Mouse (Mus musculus) stomach, postnatal 0 days (tissue): Measurements from ENCODE around the gene Rnd1. TPM values are rescaled to one million over a fixed set of nuclear protein-coding genes. Genes with fewer than 3 reads are reported as not detected.

ENCODE experiments used
- ATAC-seq: fragments of 200-750 bp; cut with Nextera tagmentation; 2 replicates; pipeline ENCODE4 v1.8.0; 2017; ENCODE audit not compliant: low FRiP score, low TSS enrichment
- DNase-seq: peaks from one replicate; pipeline ENCODE4 v3.0.0-alpha.2; 2016; ENCODE audit warnings: low spot score
- H3K27ac ChIP-seq: fragments of 300-500 bp; sonication (generic); replicated peaks from 2 replicates; pipeline ENCODE4 v1.5.1; 2014; ENCODE audit warnings: mild to moderate bottlenecking, control low read depth
- H3K27me3 ChIP-seq: fragments of 300-500 bp; sonication (generic); 2 replicates; pipeline ENCODE4 v1.6.1; 2014; ENCODE audit warnings: low read length; ENCODE audit not compliant: control insufficient read depth, insufficient read depth
- H3K36me3 ChIP-seq: fragments of 300-500 bp; sonication (generic); 2 replicates; pipeline ENCODE4 v1.6.1; 2014; ENCODE audit warnings: low read length, mixed read lengths; ENCODE audit not compliant: control insufficient read depth, insufficient read depth
- H3K4me1 ChIP-seq: fragments of 300-500 bp; sonication (generic); replicated peaks from 2 replicates; pipeline ENCODE4 v1.6.1; 2014; ENCODE audit warnings: antibody characterized with exemption; ENCODE audit not compliant: control insufficient read depth, insufficient read depth
- H3K4me2 ChIP-seq: fragments of 300-500 bp; sonication (generic); replicated peaks from 2 replicates; pipeline ENCODE4 v1.6.1; 2014; ENCODE audit warnings: low read depth, mild to moderate bottlenecking, control low read depth, moderate library complexity
- H3K4me3 ChIP-seq: fragments of 300-500 bp; sonication (generic); 2 replicates; pipeline ENCODE4 v1.5.1; 2014; ENCODE audit warnings: low read depth, low read length, control low read depth
- H3K9ac ChIP-seq: fragments of 300-500 bp; sonication (generic); 2 replicates; pipeline ENCODE4 v1.6.1; 2014; ENCODE audit warnings: mild to moderate bottlenecking, low read length, control low read depth, mixed read lengths
- H3K9me3 ChIP-seq: fragments of 300-500 bp; sonication (generic); 2 replicates; pipeline ENCODE4 v1.6.1; 2016; ENCODE audit warnings: low read length; ENCODE audit not compliant: control insufficient read depth
- CTCF ChIP-seq: IDR thresholded peaks from 2 replicates; pipeline ENCODE4 v1.5.1; 2016; ENCODE audit warnings: antibody characterized with exemption, low read depth, mild to moderate bottlenecking, moderate library complexity
- EP300 ChIP-seq: optimal IDR thresholded peaks from 2 replicates; pipeline ENCODE3; 2016; ENCODE audit warnings: antibody characterized with exemption
- WGBS: fragments of 180-500 bp; shearing (Covaris S2); extraction: QIAGEN DNeasy Blood & Tissue Kit; methylation state at CpG from one replicate; pipeline ENCODE4 v1.1.7; 2014; 5-methylcytosine and 5-hydroxymethylcytosine counted together
- polyA plus RNA-seq: library from polyadenylated mRNA; unstranded; fragments of >200 nt; fragmentation: Nextera tagmentation; extraction: Ambion mirVana; gene quantifications from 2 replicates; pipeline ENCODE4 v1.2.1, GENCODE M21; 2015

The Rnd1 gene
- polyA plus RNA-seq, 1 experiment from 2014 or later, result 0.35 TPM

DNA sequence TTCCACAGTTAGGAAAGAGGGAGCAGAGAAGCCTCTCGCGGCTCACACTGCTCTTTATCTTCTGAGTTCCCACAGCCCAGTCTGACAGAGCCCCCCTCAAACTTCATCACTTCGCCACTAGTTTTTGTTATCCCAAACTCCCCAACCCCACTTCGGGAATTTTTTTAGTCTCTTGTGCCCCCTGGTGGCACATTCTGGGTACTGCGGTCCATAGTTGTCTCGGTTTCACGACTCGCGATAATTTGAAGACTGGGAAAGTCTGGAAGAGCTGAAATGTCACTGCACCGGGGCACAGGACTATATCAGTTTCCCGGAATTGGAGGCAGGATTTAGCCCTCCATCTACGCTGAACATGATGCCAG lies 60.1 kb downstream of the Rnd1 start:
- no peak overlapping the region for H3K9ac ChIP-seq
- no peak overlapping the region for H3K4me2 ChIP-seq
- no peaks in the 10 kb centered on the region for H3K9me3 ChIP-seq
- WGBS, result 0% methylated on average over 12 of the region's 12 CpGs
- DNase-seq, result peak; percentile 85
- no peak overlapping the region for H3K4me3 ChIP-seq
- H3K27me3 ChIP-seq, result no peaks in the 10 kb centered on the region
- ATAC-seq, result peak; percentile 43
- H3K4me1 ChIP-seq, result no peaks in the 10 kb centered on the region; the same call in 1 of the 2 replicates
- no peaks in the 10 kb centered on the region for H3K36me3 ChIP-seq
- H3K27ac ChIP-seq, result no peak overlapping the region
- TF ChIP-seq EP300 (no peak), CTCF (peak; percentile 91)

- H3K4me3 ChIP-seq, result no peak overlapping the region
- ATAC-seq, result peak; percentile 76
- no peaks in the 10 kb centered on the region; the same call in 1 of the 2 replicates for H3K4me1 ChIP-seq
- no peaks in the 10 kb centered on the region for H3K27me3 ChIP-seq
- no peak overlapping the region for H3K4me2 ChIP-seq
- H3K9ac ChIP-seq, result no peak overlapping the region
- TF ChIP-seq EP300 (no peak), CTCF (no peak)
- WGBS, result 40% methylated on average over 20 of the region's 20 CpGs
- H3K36me3 ChIP-seq, result no peaks in the 10 kb centered on the region
- H3K9me3 ChIP-seq, result no peaks in the 10 kb centered on the region
- H3K27ac ChIP-seq, result no peak overlapping the region
- DNase-seq, result peak; percentile 44
Observed at GRCm38 (mm10) chr15:98616362-98617175, 60.7 kb downstream of the Rnd1 start.

- H3K4me1 ChIP-seq, result no peaks in the 10 kb centered on the region; the same call in 1 of the 2 replicates
- H3K4me3 ChIP-seq, result no peak overlapping the region
- H3K4me2 ChIP-seq, result no peak overlapping the region
- H3K27me3 ChIP-seq, result no peaks in the 10 kb centered on the region
- ATAC-seq (no peak), DNase-seq (peak; percentile 14)
- no peak overlapping the region for H3K9ac ChIP-seq
- 71% methylated on average over 6 of the region's 6 CpGs for WGBS
- no peaks in the 10 kb centered on the region for H3K9me3 ChIP-seq
- no peak overlapping the region for H3K27ac ChIP-seq
- no peaks in the 10 kb centered on the region for H3K36me3 ChIP-seq
- TF ChIP-seq CTCF, result no peak
- no peak for TF ChIP-seq EP300
Observed at GRCm38 (mm10) chr15:98615751-98616150, 61.5 kb downstream of the Rnd1 start.

GRCm38 (mm10) chr15:98614971-98615370 lies 62.3 kb downstream of the Rnd1 start:
- H3K4me2 ChIP-seq, result no peak overlapping the region
- H3K4me3 ChIP-seq, result no peak overlapping the region
- TF ChIP-seq CTCF, result peak; percentile 11; the same call in 1 of the 2 replicates
- no peak for TF ChIP-seq EP300
- peak overlapping the region; percentile 5; the same call in 1 of the 2 replicates for H3K27ac ChIP-seq
- H3K9me3 ChIP-seq, result no peaks in the 10 kb centered on the region
- no peaks in the 10 kb centered on the region; the same call in 1 of the 2 replicates for H3K4me1 ChIP-seq
- ATAC-seq, result peak; percentile 25; the same call in 1 of the 2 replicates
- H3K27me3 ChIP-seq, result no peaks in the 10 kb centered on the region
- no peak overlapping the region; the same call in 1 of the 2 replicates for H3K9ac ChIP-seq
- no peak for DNase-seq
- 55% methylated on average over 6 of the region's 6 CpGs for WGBS
- no peaks in the 10 kb centered on the region for H3K36me3 ChIP-seq

DNA sequence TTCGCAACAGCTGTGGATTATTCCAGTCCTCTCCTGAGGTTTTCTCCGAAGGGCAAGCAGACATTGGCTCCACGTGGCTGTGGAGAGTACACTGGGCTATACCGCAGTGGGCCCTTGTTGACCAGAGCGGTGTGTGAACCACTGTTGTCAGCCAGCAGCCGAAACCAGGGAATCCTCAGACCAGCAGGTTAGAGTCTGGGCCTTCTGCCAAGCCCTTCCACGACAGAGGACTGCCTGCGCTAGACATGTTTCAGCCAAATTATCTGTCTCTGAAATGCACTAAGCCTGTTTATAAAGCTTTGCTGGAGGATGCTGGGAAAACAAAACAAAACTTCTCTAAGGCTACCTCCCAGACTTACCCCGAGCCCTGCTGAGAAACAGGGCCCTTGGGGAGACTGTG lies 62.7 kb downstream of the Rnd1 start:
- H3K27ac ChIP-seq, result no peak overlapping the region; the same call in 1 of the 2 replicates
- ATAC-seq (no peak), DNase-seq (no peak)
- 41% methylated on average over 9 of the region's 9 CpGs for WGBS
- no peaks in the 10 kb centered on the region for H3K27me3 ChIP-seq
- no peaks in the 10 kb centered on the region; the same call in 1 of the 2 replicates for H3K4me1 ChIP-seq
- H3K4me3 ChIP-seq, result no peak overlapping the region
- no peak overlapping the region for H3K4me2 ChIP-seq
- H3K9me3 ChIP-seq, result no peaks in the 10 kb centered on the region
- H3K9ac ChIP-seq, result peak overlapping the region; percentile 43; the same call in 1 of the 2 replicates
- no peaks in the 10 kb centered on the region for H3K36me3 ChIP-seq
- no peak for TF ChIP-seq CTCF
- TF ChIP-seq EP300, result no peak

Other genes starting within 250 kb of the Rnd1 start
- gene Olfr282, start 246.2 kb downstream of the Rnd1 start, polyA plus RNA-seq, result not detected in 2 replicates
- not detected in 2 replicates for gene Olfr281, start 224.9 kb downstream of the Rnd1 start, polyA plus RNA-seq
- gene OR5BS1P, start 207.6 kb downstream of the Rnd1 start, polyA plus RNA-seq, result not detected in 2 replicates
- gene Lalba, start 194.7 kb downstream of the Rnd1 start, polyA plus RNA-seq, result 0.42 and 0.70 TPM in 2 replicates
- gene Olfr279, start 185.1 kb downstream of the Rnd1 start, polyA plus RNA-seq, result not detected in 2 replicates
- gene Kansl2, start 143.2 kb downstream of the Rnd1 start, polyA plus RNA-seq, result 44.3 and 44.9 TPM in 2 replicates
- 20.8 and 23.9 TPM in 2 replicates for gene Ccnt1, start 106.5 kb downstream of the Rnd1 start, polyA plus RNA-seq
- gene 4930415O20Rik, start 106.5 kb downstream of the Rnd1 start, polyA plus RNA-seq, result 0.19 and 0.36 TPM in 2 replicates
- 9.0 and 9.5 TPM in 2 replicates for gene Adcy6, start 67.4 kb downstream of the Rnd1 start, polyA plus RNA-seq
- gene Cacnb3, start 46.6 kb downstream of the Rnd1 start, polyA plus RNA-seq, result 15.1 and 17.6 TPM in 2 replicates
- 8.2 and 10.3 TPM in 2 replicates for gene Ddx23, start 14.6 kb downstream of the Rnd1 start, polyA plus RNA-seq
- 0.70 and 0.76 TPM in 2 replicates for gene Ccdc65, start 30.7 kb upstream of the Rnd1 start, polyA plus RNA-seq
- gene Fkbp11, start 50.7 kb upstream of the Rnd1 start, polyA plus RNA-seq, result 117 and 127 TPM in 2 replicates
- 29.5 and 33.1 TPM in 2 replicates for gene Arf3, start 85.8 kb upstream of the Rnd1 start, polyA plus RNA-seq
- gene Wnt10b, start 100.7 kb upstream of the Rnd1 start, polyA plus RNA-seq, result 0.11 TPM in 1 of 2 replicates, not detected in the other
- gene Wnt1, start 112.4 kb upstream of the Rnd1 start, polyA plus RNA-seq, result not detected in 2 replicates
- gene Ddn, start 132.0 kb upstream of the Rnd1 start, polyA plus RNA-seq, result 0.02 TPM in 1 of 2 replicates, not detected in the other
- 56.2 TPM in 2 replicates for gene Prkag1, start 154.1 kb upstream of the Rnd1 start, polyA plus RNA-seq
- gene Kmt2d, start 193.7 kb upstream of the Rnd1 start, polyA plus RNA-seq, result 5.1 TPM in 2 replicates
- 3.9 and 4.1 TPM in 2 replicates for gene Rhebl1, start 217.1 kb upstream of the Rnd1 start, polyA plus RNA-seq
- gene Dhh, start 221.1 kb upstream of the Rnd1 start, polyA plus RNA-seq, result 0.89 and 1.1 TPM in 2 replicates
- gene Lmbr1l, start 240.8 kb upstream of the Rnd1 start, polyA plus RNA-seq, result 7.7 and 9.4 TPM in 2 replicates